Mouse (Mus musculus): ENCODE measurements around the gene Reep1.

GRCm38 (mm10) chr6:71772156-71772555 is 64.8 kb downstream of the Reep1 start:
- TF ChIP-seq CTCF (IDR thresholded peaks at IDR 0.05; ENCODE audit: low read depth) (no peak), EP300 (optimal IDR thresholded peaks at IDR 0.05) (no peak)
